ENCODE assay signal across 8 mouse cellular contexts in genomic region chr2:106973959-106974639, GRCm38 (mm10). TPM values are rescaled to one million over a fixed set of nuclear protein-coding genes. Genes with fewer than 3 reads are reported as not detected.
DNase-seq lines count a peak whose midpoint lies in the region; ATAC-seq lines count a peak whose summit lies in the region.

Gene Arl14ep (minus strand): TSS chr2:106974424.

- WGBS in hindbrain, embryonic 15.5 days: under 1% methylated on average over 36 of the region's 36 CpGs

- peak within 1 kb of the TSS; percentile 61 for H3K4me2 ChIP-seq in hindbrain, embryonic 15.5 days

- DNase-seq in T-cell, adult 2 months (ENCODE audit: low spot score): peak; percentile 78
- peak; percentile 83 for DNase-seq in cerebellum, postnatal 36 days
- peak; percentile 85 to 89 for DNase-seq in frontal cortex, postnatal 36 days (ENCODE audit: low spot score in 2 of 2)
- peak; percentile 72 for DNase-seq in left cerebral cortex, adult 11 months (ENCODE audit: low spot score)
- peak; percentile 90 to 91 for DNase-seq in lung, postnatal 4 days
- peak; percentile 75 for DNase-seq in retina, postnatal 7 days (ENCODE audit: low read depth, low spot score)
- peak; percentile 78 for DNase-seq in urinary bladder, adult 2 months (ENCODE audit: low spot score)

- no peaks in the 10 kb centered on the region for H3K27me3 ChIP-seq in hindbrain, embryonic 15.5 days

- H3K4me1 ChIP-seq in hindbrain, embryonic 15.5 days (replicated peaks): peaks cover 10% of the 10 kb centered on the region

- peak within 1 kb of the TSS; percentile 27 for H3K27ac ChIP-seq in hindbrain, embryonic 15.5 days (replicated peaks)

- H3K36me3 ChIP-seq in hindbrain, embryonic 15.5 days: no peaks in the 10 kb centered on the region

- no peaks in the 10 kb centered on the region for H3K9me3 ChIP-seq in hindbrain, embryonic 15.5 days

- peak within 1 kb of the TSS; percentile 67 for H3K4me3 ChIP-seq in hindbrain, embryonic 15.5 days

- peak within 1 kb of the TSS; percentile 78 for H3K9ac ChIP-seq in hindbrain, embryonic 15.5 days

- peak; percentile 98 for ATAC-seq in hindbrain, embryonic 15.5 days (ENCODE audit: low FRiP score, low read depth)

RNA-seq across cellular contexts. Expression of gene Arl14ep, which starts in this region (rescaled TPM):
- polyA plus RNA-seq in hindbrain, embryonic 15.5 days (2015; fragmentation: Nextera tagmentation; extraction: Ambion mirVana): 34.4 and 36.6 TPM in 2 replicates
- 19.9 and 21.6 TPM in 2 replicates for polyA plus RNA-seq in urinary bladder, adult 2 months (2012; rRNA removed)

Comparison
In these comparisons a context has a peak if more than half of its experiments do, and no peak if none do; other contexts are left out.
1. Peak in every context shown above with its lines: DNase-seq, ATAC-seq, H3K4me3 ChIP-seq and H3K27ac ChIP-seq.